Mouse (Mus musculus): ENCODE measurements around the gene Dynll2.

Dynll2 gene

DNA sequence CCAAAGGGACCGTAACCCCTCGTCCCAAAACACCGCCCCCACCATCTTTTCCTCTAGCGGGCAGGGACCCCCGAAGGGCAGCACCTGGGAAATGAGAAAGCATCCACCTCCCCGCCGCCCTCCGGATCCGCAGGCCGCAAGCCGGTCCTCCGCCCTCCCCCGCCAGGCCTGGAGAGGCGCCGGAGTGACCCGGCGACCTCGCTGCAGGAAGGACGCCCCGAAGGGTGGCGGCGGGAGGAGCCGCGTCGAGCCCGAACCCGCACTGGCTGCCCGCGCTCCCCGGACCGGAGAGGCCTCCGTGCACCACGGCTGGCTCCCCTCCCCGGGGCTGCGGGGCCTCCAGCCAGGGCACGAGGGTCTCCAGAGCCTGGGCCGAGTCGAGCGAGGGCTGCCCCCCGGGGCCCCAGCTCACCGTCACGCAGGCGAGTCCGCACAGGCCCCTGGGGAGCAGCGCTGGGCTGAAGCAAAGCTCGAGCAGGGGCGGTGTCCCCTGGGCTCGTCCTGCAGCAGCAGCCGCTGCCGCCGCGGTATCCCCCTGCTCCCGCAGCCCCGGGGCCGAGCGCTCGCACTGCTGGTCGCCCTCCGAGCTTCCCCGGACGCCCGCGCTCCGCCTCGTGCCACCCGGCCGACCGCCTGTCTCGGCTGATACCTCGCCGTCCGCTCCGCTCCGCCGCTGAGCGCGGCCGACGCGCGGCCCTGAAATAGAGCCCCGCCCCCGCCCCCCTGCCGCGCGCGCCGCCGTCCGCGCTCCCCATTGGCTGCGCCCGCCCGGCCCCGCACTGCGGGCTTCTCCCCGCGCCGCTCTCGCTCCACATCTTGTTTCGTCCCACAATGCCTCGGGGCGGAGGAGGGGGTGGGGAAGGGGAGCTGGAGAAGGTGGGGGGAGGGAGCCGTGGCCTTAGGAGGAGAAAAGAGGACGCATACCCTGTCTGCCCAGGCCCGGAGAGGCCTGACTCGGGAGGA, at the start of gene Dynll2:
Gene Dynll2, minus strand, starts transcription at position 703 of the 963 bp plus-strand sequence.
- DNase-seq (ENCODE audit: low spot score in 2 of 2), result peak; percentile 76 to 81

DNA sequence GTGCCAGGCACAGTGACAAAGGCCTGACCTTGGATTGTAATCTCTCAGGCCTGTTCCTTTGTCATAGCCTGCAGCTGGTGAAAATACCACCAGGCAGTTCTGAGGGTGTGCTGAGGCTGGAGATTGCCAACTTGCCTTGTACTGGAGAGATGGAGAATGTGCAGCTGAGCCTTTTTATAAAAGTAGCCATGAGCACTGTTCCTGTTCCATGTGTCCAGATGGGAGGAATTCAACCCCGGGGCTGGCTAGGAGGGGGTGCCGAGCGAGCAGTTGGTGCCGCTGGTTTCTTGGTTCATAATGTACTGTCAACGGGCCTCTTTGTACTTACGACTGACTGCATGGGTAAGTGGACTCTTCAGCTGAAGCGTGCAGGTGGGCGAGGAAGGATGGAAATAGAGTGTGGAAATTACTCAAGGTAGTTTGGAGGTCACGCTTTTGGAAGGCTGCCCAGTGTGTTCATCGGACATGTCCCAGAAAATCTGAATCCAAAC, 49.5 kb upstream of the Dynll2 start:
- DNase-seq (ENCODE audit: low spot score in 2 of 2), result no peak

DNA sequence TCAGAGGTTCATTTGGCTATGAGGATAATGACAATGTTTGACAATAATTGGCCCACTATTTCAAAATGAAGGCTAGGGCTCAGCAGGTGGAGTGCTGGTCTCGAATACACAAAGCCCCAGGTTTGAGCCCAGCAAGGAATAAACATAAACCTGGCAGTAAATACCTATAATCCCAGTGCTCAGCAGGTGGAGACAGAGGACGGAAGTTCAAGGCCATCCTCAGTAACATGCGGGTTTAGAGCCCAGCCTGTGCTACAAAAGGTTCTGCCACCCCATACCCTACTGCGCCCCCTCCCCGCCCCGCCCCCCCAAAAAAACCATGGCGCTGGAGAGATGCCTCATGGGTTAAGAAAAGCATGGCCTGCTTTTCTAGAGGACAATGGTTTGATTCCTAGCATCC, 48.6 kb upstream of the Dynll2 start:
- DNase-seq (ENCODE audit: low spot score in 2 of 2), result no peak

DNA sequence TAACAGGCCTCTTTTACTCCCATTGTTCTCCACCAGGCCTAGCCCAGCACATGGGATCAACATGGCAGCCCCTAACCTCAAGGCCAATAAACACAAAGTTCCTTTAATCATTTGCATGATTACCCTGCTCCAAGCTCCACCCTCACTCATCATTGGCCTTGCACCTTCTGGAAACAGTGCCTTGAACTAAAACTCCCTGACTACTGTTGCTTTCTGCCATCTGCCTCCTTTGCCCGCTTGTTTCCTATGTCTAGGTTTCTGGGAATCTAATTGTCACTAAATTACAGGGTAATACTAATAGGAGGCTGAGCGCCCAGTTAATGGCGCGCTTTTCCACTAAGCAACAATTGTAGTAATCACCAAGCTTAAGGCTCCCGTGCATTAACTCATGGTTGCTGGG, 44.4 kb upstream of the Dynll2 start:
- no peak for DNase-seq (ENCODE audit: low spot score in 2 of 2)

DNA sequence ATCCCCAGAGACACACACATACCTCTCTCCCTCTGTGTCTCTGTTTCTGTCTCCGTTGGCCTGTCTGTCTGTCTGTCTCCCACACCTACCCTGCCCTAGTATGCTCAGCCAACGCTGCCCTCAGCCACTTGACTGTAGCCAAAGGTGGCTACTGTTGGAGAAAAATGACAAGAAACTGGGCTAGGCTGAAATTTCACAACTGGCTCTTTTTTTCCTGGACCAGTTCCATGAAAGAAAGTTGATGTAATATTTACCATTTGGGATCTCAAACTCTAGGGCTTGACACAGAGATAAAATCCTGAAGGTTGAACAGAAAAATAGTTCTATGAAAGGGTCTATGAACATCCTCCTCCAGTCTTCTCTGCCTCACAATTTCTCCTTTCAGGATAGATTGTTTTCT, 43.5 kb upstream of the Dynll2 start:
- no peak for DNase-seq (ENCODE audit: low spot score in 2 of 2)

GRCm38 (mm10) chr11:88030219-88030618, 42.9 kb upstream of the Dynll2 start:
- no peak for DNase-seq (ENCODE audit: low spot score in 2 of 2)

- no peak for DNase-seq (ENCODE audit: low spot score in 2 of 2)
Measured at GRCm38 (mm10) chr11:88028193-88028684, 40.9 kb upstream of the Dynll2 start.

- DNase-seq (ENCODE audit: low spot score in 2 of 2), result no peak
Measured at GRCm38 (mm10) chr11:88027391-88028035, 40.2 kb upstream of the Dynll2 start.

DNA sequence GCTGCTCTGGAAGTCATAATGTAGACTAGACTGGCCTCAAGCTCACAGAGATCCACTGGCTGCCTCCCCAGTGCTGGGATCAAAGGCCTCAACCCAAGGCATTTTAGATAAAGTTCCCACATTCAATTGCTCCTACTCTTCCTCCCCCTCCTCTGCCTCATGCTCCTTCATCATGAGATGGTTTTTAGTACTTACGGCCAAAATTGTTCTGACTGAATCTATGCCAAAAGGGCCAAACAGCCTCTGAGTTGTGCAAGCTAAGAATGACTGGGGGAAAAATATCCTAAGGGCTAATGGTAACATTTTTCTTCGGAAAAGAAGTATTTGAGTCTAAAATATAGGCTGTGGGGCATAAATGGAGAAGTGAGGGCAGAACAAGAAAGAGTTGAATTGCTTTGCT, 36.6 kb upstream of the Dynll2 start:
- DNase-seq (ENCODE audit: low spot score in 2 of 2), result no peak

DNA sequence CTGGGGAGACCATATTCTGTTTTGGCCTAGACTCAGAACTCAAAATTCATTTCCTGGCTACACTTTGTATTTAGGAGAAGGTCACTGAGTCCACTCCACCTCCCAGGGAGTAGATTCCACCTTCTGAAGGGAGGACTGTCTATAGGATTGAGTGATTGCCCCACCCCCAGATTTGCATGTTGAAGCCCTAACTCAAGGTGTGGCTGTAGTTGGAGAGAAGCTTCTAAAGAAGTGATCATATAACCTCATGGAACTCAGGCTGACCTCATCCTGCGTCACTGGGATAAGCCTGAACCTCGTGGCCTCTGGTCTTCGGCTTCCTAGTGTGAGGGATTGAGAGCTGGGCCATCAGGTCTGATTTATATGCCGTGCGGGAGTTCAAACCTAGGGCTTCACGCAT, 28.5 kb upstream of the Dynll2 start:
- no peak for DNase-seq (ENCODE audit: low spot score in 2 of 2)

DNA sequence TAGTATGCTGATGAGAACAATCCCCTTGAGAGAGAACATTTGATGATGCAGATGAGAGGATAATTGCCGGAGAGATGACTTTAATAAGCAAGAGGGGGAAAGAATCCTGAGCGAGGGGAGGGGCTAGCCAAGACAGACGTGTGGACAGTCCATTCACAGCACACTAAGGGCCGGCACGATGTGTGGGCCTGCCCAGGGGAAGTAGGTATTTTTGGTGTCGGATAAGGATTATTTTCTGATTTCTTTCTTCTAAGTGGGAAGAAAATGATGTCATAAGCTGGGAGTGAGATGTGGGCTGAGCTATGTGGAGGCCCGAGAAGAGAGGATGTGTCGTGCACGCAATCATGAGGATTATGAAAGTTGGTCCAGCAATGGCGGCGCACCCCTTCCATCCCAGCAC, 27.8 kb upstream of the Dynll2 start:
- DNase-seq (ENCODE audit: low spot score in 2 of 2), result peak in 1 of 2 experiments; percentile 20

DNA sequence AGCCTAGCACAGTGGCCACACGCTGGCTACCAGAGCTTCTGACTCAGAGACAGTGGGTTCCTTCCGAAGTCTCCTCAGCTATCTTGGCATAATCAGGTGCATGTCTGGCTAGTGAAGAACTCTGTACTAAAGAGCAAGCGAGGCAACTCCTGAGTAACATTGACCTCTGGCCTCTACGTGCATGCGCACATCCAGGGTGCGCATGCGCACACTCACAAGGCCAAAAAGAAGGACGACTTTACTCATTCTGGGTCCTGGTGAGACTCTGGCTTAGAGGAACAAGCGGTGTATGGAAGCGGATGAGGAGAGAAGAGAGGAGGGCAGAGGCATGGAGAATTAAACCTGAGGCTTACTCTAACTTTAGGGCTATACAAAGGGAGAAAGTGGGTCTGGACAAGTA, 26.3 kb upstream of the Dynll2 start:
- no peak for DNase-seq (ENCODE audit: low spot score in 2 of 2)

- no peak for DNase-seq (ENCODE audit: low spot score in 2 of 2)
Measured at GRCm38 (mm10) chr11:88012621-88013244, 25.4 kb upstream of the Dynll2 start.

- DNase-seq (ENCODE audit: low spot score in 2 of 2), result no peak
Measured at GRCm38 (mm10) chr11:88011914-88012419, 24.6 kb upstream of the Dynll2 start.

DNA sequence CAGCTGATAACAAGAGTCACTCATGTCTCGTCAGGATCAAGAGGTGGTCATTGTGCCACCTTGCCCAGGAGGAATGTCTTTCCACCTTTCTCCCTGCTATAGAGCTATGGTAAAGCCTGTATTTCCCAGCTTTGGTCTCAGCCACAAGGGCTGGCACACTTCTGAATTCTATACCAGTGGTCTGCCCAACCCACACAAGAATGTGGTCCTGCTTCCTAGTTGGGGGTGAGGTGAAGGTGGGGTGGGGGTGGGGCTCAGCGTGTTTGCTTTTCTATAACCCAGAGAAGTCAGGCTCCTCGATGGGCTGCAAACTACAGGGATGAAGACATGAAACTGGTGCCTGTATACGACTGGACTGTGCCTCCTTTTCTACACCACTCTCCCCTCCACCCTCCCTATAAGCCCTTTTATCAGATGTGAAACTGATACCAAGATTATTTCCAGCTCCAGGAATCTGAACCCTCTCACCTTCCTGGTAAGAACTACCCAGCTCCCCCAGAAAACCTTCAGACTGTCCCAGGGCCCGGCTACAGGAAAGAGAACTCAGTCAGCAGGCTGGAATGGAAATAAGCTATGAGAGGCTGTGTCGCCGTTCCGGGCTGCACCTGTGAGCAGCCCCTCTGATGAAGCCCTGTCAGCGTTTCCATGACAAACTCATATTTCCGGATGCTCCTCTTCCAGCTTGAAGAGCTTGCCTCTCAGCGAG, 24.0 kb upstream of the Dynll2 start:
- no peak for DNase-seq (ENCODE audit: low spot score in 2 of 2)

GRCm38 (mm10) chr11:88009542-88010190, 22.3 kb upstream of the Dynll2 start:
- peak; percentile 29 to 44 for DNase-seq (ENCODE audit: low spot score in 2 of 2)

GRCm38 (mm10) chr11:88008641-88009040, 21.3 kb upstream of the Dynll2 start:
- no peak for DNase-seq (ENCODE audit: low spot score in 2 of 2)

GRCm38 (mm10) chr11:88004123-88004522, 16.8 kb upstream of the Dynll2 start:
- no peak for DNase-seq (ENCODE audit: low spot score in 2 of 2)

DNA sequence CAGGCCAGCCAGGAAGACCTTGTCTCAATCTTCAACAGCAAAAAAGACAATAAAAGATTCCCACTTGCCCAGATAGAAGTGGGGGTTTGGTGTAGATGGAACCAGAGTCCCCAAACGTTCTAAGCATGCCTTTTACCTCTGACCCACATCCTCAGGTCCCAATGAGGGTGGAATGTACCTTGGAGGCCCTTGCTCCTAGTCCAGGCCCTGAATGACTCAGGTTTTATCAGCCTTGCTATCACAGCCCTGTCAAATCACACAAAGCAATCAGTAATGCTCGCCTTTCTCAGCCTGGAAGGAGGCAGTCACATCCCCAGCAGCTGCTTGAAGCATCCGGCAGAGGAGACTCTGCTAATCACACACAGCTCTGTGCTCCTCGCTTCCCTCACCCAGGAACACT, 15.4 kb upstream of the Dynll2 start:
- DNase-seq (ENCODE audit: low spot score in 2 of 2), result no peak

DNA sequence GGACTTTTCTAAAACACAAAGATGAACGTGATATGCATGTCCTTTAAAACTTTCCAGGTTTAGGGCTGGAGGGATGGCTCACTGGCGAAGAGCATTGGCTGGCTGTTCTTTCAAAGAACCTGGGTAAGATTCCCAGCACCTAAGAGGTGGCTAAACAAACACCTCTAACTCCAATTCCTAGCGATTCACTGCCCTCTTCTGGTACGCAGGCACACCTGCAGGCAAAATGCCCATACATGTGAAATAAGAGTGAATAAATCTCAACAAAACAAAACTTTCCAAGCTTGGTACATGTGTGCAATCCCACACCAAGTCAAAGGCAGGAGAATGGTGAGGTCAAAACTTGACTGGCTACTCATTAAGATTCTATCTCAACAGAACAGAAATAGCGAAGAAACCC, 12.4 kb upstream of the Dynll2 start:
- no peak for DNase-seq (ENCODE audit: low spot score in 2 of 2)

- no peak for DNase-seq (ENCODE audit: low spot score in 2 of 2)
Measured at GRCm38 (mm10) chr11:87991806-87992205, 4.5 kb upstream of the Dynll2 start.

Measured in frontal cortex, postnatal 14 days (tissue).